Mouse (Mus musculus): ENCODE measurements around the gene Vash1.

DNA sequence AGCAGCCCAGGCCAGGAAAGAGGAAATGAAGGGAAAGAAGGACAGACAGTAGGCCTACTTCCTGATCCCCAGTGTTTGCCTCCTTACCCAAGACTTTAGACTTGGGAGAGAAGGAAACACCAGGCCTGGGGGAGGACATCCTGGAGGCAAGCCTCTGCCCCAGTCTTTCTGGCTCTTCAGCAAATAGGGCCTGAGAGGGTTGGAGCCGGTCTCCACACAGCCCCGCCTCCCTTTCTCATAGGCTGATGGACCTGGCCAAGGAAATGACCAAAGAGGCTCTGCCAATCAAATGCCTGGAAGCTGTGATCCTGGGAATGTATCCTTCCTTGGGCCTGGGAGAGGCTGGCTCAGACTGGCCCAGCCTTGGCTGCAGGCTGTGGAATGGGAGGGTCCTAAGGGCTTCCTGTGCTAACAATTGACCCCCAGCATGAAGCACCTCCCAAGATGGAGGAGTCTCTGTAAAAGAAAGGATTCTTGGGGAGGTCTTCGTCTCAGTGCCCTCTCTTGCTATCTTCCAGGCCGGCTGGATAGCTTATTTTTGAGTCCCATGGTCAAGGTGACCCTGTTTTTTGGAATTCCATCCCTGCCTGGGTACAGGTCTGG is 9.6 kb downstream of the Vash1 start:
- TF ChIP-seq CTCF (IDR thresholded peaks at IDR 0.05; ENCODE audit: borderline replicate concordance, insufficient read depth, low read depth, low read length) (no peak), POLR2A (IDR thresholded peaks at IDR 0.05; ENCODE audit: borderline replicate concordance, insufficient read depth, low read length) (no peak)

Measured in cerebellum, adult 2 months (tissue).